Mouse (Mus musculus) neural tube, embryonic 12.5 days (tissue): ENCODE measurements around the gene Nlrp14. TPM values are rescaled to one million over a fixed set of nuclear protein-coding genes. Genes with fewer than 3 reads are reported as not detected.
"Not testable (repeated sequence)": the region's sequence is repeated elsewhere in the genome, so short reads cannot be mapped to it uniquely, and the experiment has no call there.

Source experiments
- ATAC-seq: fragments of 200-750 bp; cut with Nextera tagmentation; 2 replicates; pipeline ENCODE4 v1.8.0; 2017; ENCODE audit warnings: low read depth, mild to moderate bottlenecking, moderate TSS enrichment, moderate library complexity; ENCODE audit not compliant: low FRiP score
- H3K27ac ChIP-seq: fragments of 300-500 bp; sonication (generic); 2 replicates; pipeline ENCODE4 v1.5.1; 2016
- H3K27me3 ChIP-seq: fragments of 300-500 bp; sonication (generic); replicated peaks from 2 replicates; pipeline ENCODE4 v1.6.1; 2016; ENCODE audit warnings: mild to moderate bottlenecking
- H3K36me3 ChIP-seq: fragments of 300-500 bp; sonication (generic); 2 replicates; pipeline ENCODE4 v1.6.1; 2016; ENCODE audit warnings: mild to moderate bottlenecking
- H3K4me1 ChIP-seq: fragments of 300-500 bp; sonication (generic); 2 replicates; pipeline ENCODE4 v1.6.1; 2016
- H3K4me2 ChIP-seq: fragments of 300-500 bp; sonication (generic); replicated peaks from 2 replicates; pipeline ENCODE4 v1.6.1; 2016; ENCODE audit warnings: mild to moderate bottlenecking
- H3K4me3 ChIP-seq: fragments of 300-500 bp; sonication (generic); 2 replicates; pipeline ENCODE4 v1.5.1; 2016
- H3K9ac ChIP-seq: fragments of 300-500 bp; sonication (generic); 2 replicates; pipeline ENCODE4 v1.6.1; 2016; ENCODE audit warnings: mild to moderate bottlenecking
- H3K9me3 ChIP-seq: fragments of 300-500 bp; sonication (generic); 2 replicates; pipeline ENCODE4 v1.6.1; 2016; ENCODE audit warnings: mild to moderate bottlenecking
- WGBS: fragments of 180-500 bp; shearing (Covaris S2); methylation state at CpG from one replicate; pipeline ENCODE4 v1.1.7; 2016; 5-methylcytosine and 5-hydroxymethylcytosine counted together
- polyA plus RNA-seq: library from polyadenylated mRNA; unstranded; fragments of >200 nt; fragmentation: Nextera tagmentation; extraction: Ambion mirVana; gene quantifications from 2 replicates; pipeline ENCODE4 v1.2.1, GENCODE M21; 2016

Gene Nlrp14
- polyA plus RNA-seq = not detected in 2 replicates

GRCm38 (mm10) chr7:107166690-107167089 lies at the start of gene Nlrp14:
Gene Nlrp14 (plus strand): TSS chr7:107166990.
- ATAC-seq = no peak
- no peak within 1 kb of the TSS for H3K27ac ChIP-seq
- no peaks in the 10 kb centered on the region for H3K4me1 ChIP-seq
- H3K36me3 ChIP-seq = no peaks in the 10 kb centered on the region
- WGBS = 89% methylated on average over 10 of the region's 10 CpGs
- no peaks in the 10 kb centered on the region for H3K9me3 ChIP-seq
- H3K4me2 ChIP-seq = no peak within 1 kb of the TSS
- H3K4me3 ChIP-seq = no peak within 1 kb of the TSS
- H3K9ac ChIP-seq = no peak within 1 kb of the TSS
- H3K27me3 ChIP-seq = no peaks in the 10 kb centered on the region

DNA sequence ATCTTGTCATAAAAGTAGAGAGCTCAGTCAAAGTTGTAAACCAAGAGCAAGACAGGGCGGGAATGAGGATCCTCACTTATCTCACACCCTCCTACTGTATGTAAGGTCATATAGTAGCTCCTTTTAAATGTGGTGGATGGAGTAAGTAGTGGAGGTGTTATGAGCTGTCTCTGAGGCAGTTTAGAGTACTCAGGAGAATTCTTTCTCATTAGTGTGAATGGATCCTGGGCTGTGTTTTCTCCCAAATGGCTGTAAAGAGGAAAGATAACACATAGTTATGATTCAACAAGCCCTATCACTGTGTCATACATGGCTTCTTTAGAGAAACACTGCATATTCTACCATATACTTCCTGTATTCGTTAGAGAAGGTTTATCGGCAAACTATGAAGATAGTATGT lies 35.8 kb upstream of the Nlrp14 start, which contains the start of gene Olfr715:
Gene Olfr715 (minus strand): TSS at position 101 of the 400 bp plus-strand sequence.
- not testable (repeated sequence) for H3K9ac ChIP-seq, H3K9me3 ChIP-seq, H3K27me3 ChIP-seq, H3K36me3 ChIP-seq, ATAC-seq, H3K4me3 ChIP-seq, H3K27ac ChIP-seq, H3K4me2 ChIP-seq, H3K4me1 ChIP-seq
- 87% methylated on average over 3 of the region's 3 CpGs for WGBS

DNA sequence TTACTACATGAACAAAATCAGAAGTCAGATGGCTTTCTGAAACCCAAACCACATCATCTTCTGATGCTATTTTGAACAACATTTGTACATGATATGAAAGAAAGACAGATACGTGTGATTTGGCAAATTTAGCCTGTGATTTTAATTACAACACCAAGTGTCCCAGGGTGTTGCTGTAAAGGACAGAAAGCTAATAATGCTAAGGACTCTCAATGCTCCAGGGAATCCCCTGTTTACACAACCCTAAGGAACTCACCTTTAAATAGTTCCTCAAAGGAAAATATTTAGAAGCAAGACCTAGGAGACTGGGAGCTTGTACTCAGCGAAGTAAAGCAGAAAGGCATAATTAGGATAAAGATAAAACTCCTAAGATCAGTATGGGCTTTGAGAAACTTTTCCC lies 28.8 kb upstream of the Nlrp14 start, which contains the start of gene Olfr716:
Gene Olfr716 (plus strand): TSS at position 301 of the 400 bp plus-strand sequence.
- 78% methylated on average over 2 of the region's 2 CpGs for WGBS
- not testable (repeated sequence) for H3K4me3 ChIP-seq, H3K9me3 ChIP-seq, H3K27me3 ChIP-seq, H3K4me1 ChIP-seq, H3K4me2 ChIP-seq, H3K9ac ChIP-seq, ATAC-seq, H3K36me3 ChIP-seq, H3K27ac ChIP-seq

GRCm38 (mm10) chr7:107180406-107180805 lies 13.6 kb downstream of the Nlrp14 start:
- 55% methylated on average over 2 of the region's 2 CpGs for WGBS
- Histone ChIP-seq H3K4me1 (no peaks in the 10 kb centered on the region), H3K27ac (no peak overlapping the region), H3K36me3 (no peaks in the 10 kb centered on the region), H3K4me2 (no peak overlapping the region), H3K27me3 (no peaks in the 10 kb centered on the region), H3K4me3 (no peak overlapping the region), H3K9me3 (no peaks in the 10 kb centered on the region), H3K9ac (no peak overlapping the region)
- no peak for ATAC-seq

GRCm38 (mm10) chr7:107201817-107202216 lies 35.0 kb downstream of the Nlrp14 start:
- H3K27me3 ChIP-seq = no peaks in the 10 kb centered on the region
- no peak overlapping the region for H3K27ac ChIP-seq
- no peak for ATAC-seq
- H3K36me3 ChIP-seq = no peaks in the 10 kb centered on the region
- no peak overlapping the region for H3K4me3 ChIP-seq
- H3K9ac ChIP-seq = no peak overlapping the region
- H3K4me1 ChIP-seq = no peaks in the 10 kb centered on the region
- H3K4me2 ChIP-seq = no peak overlapping the region
- 41% methylated on average over 3 of the region's 3 CpGs for WGBS
- H3K9me3 ChIP-seq = no peaks in the 10 kb centered on the region

DNA sequence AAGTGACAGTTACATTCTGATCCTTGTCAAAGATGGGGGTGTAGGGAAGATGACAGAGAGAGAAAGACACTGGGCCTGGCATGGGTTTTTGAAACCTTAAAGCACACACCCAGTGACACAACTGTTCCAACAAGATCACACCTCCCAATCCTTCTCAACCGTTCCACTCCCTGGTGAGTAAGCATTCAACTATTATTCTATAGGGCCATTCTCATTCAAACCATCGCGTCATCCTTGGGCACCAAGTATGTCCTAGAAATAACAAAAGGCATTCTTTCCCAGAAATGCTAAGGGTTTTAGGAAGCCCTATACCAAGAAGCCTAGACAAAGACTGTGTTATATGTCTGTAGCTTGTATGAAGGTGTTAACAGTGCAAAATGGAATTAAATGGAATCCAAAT lies 41.1 kb downstream of the Nlrp14 start:
- Histone ChIP-seq H3K27me3 (peaks cover 29% of the 10 kb centered on the region), H3K9me3 (peaks cover 13% of the 10 kb centered on the region), H3K9ac (no peak overlapping the region), H3K4me1 (no peaks in the 10 kb centered on the region), H3K4me3 (no peak overlapping the region), H3K4me2 (no peak overlapping the region), H3K36me3 (no peaks in the 10 kb centered on the region), H3K27ac (no peak overlapping the region)
- 80% methylated on average over 3 of the region's 3 CpGs for WGBS
- no peak for ATAC-seq

GRCm38 (mm10) chr7:107209204-107209860 lies 42.5 kb downstream of the Nlrp14 start, which contains the start of gene Rbmxl2:
Gene Rbmxl2 (plus strand): TSS chr7:107209445.
- Histone ChIP-seq H3K4me1 (no peaks in the 10 kb centered on the region), H3K4me3 (peak within 1 kb of the TSS; percentile 18), H3K27ac (no peak within 1 kb of the TSS), H3K27me3 (peaks cover 29% of the 10 kb centered on the region), H3K4me2 (peak within 1 kb of the TSS; percentile 40), H3K9ac (no peak within 1 kb of the TSS), H3K36me3 (no peaks in the 10 kb centered on the region), H3K9me3 (peaks cover 13% of the 10 kb centered on the region)
- WGBS = 37% methylated on average over 70 of the region's 70 CpGs
- ATAC-seq = peak; percentile 17; the same call in 1 of the 2 replicates

GRCm38 (mm10) chr7:107210126-107210576 lies 43.4 kb downstream of the Nlrp14 start:
- ATAC-seq = peak; percentile 70; the same call in 1 of the 2 replicates
- H3K27ac ChIP-seq = no peak overlapping the region
- 23% methylated on average over 77 of the region's 77 CpGs for WGBS
- no peaks in the 10 kb centered on the region for H3K4me1 ChIP-seq
- H3K4me3 ChIP-seq = peak overlapping the region; percentile 18
- peaks cover 13% of the 10 kb centered on the region for H3K9me3 ChIP-seq
- no peaks in the 10 kb centered on the region for H3K36me3 ChIP-seq
- H3K27me3 ChIP-seq = peaks cover 29% of the 10 kb centered on the region
- no peak overlapping the region for H3K9ac ChIP-seq
- H3K4me2 ChIP-seq = peak overlapping the region; percentile 40

GRCm38 (mm10) chr7:107215723-107216122 lies 48.9 kb downstream of the Nlrp14 start:
- H3K36me3 ChIP-seq = no peaks in the 10 kb centered on the region
- H3K27me3 ChIP-seq = peaks cover 10% of the 10 kb centered on the region
- no peak overlapping the region for H3K27ac ChIP-seq
- no peak overlapping the region for H3K9ac ChIP-seq
- H3K4me2 ChIP-seq = no peak overlapping the region
- 0 out of 2 replicates have a peak, but pooled peaks have one; percentile 29 for ATAC-seq
- H3K9me3 ChIP-seq = no peaks in the 10 kb centered on the region
- H3K4me1 ChIP-seq = no peaks in the 10 kb centered on the region
- H3K4me3 ChIP-seq = no peak overlapping the region

DNA sequence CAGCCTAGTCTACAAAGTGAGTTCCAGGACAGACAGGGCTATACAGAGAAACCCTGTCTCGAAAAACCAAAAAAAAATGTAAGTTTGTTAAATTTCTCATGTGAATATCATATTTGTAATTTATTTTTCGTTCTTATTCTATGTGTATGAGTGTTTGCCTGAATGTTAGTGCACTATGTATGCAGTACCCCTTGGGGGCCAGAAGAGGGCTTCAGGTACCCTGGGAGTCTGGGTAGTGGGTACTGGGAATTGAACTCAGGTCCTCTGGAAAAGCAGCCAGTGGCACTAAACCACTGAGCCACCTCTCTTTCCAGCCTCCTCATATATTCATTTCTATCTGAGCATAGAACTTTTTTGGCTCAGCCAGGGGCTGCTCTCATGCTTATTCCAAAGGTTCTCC lies 50.1 kb downstream of the Nlrp14 start:
- ATAC-seq = no peak

DNA sequence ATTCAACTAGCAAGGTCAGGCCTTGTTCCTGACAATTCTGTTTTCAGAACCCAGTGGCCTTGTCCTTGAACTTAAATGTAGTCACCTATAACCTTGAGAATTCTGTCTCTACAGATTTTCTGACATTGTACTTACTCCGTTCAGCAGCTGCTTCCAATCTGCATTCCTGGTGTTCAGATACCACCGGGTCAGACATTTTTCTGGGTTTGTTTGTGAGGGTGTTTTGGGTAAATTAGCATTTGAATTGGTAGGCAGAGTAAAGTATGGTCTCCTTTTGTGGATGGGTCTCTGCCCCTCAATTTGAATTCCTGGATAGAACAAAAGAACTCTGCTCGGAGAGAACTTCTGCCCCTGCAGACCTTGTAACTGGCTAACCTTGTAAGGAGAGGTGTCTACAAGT lies 70.1 kb downstream of the Nlrp14 start:
- ATAC-seq = no peak

More for the DNA sequence above, 50.1 kb downstream of the Nlrp14 start:
- Histone ChIP-seq H3K9ac (no peak overlapping the region), H3K9me3 (no peaks in the 10 kb centered on the region), H3K4me2 (no peak overlapping the region), H3K4me1 (no peaks in the 10 kb centered on the region), H3K27me3 (no peaks in the 10 kb centered on the region), H3K27ac (no peak overlapping the region), H3K36me3 (no peaks in the 10 kb centered on the region), H3K4me3 (no peak overlapping the region)
- 72% methylated on average over 2 of the region's 2 CpGs for WGBS

GRCm38 (mm10) chr7:107237498-107237897 lies 70.7 kb downstream of the Nlrp14 start:
- H3K27ac ChIP-seq = no peak overlapping the region
- no peaks in the 10 kb centered on the region for H3K36me3 ChIP-seq
- no peak overlapping the region for H3K4me2 ChIP-seq
- no peaks in the 10 kb centered on the region for H3K9me3 ChIP-seq
- 78% methylated on average over 3 of the region's 3 CpGs for WGBS
- H3K27me3 ChIP-seq = no peaks in the 10 kb centered on the region
- ATAC-seq = no peak
- no peaks in the 10 kb centered on the region for H3K4me1 ChIP-seq
- H3K9ac ChIP-seq = no peak overlapping the region
- H3K4me3 ChIP-seq = no peak overlapping the region

More for the DNA sequence above, 70.1 kb downstream of the Nlrp14 start:
- WGBS = 18% methylated on average over 3 of the region's 3 CpGs
- no peak overlapping the region for H3K27ac ChIP-seq
- H3K27me3 ChIP-seq = no peaks in the 10 kb centered on the region
- no peaks in the 10 kb centered on the region for H3K36me3 ChIP-seq
- no peaks in the 10 kb centered on the region for H3K4me1 ChIP-seq
- no peaks in the 10 kb centered on the region for H3K9me3 ChIP-seq
- H3K4me3 ChIP-seq = no peak overlapping the region
- no peak overlapping the region for H3K4me2 ChIP-seq
- H3K9ac ChIP-seq = no peak overlapping the region
